Mouse (Mus musculus): Measurements from ENCODE around the gene Olfr456. TPM values are rescaled to one million over a fixed set of nuclear protein-coding genes. Genes with fewer than 3 reads are reported as not detected.

The Olfr456 gene
- total and polyA plus RNA-seq, 2 experiments from 2014 or later = not detected

DNA sequence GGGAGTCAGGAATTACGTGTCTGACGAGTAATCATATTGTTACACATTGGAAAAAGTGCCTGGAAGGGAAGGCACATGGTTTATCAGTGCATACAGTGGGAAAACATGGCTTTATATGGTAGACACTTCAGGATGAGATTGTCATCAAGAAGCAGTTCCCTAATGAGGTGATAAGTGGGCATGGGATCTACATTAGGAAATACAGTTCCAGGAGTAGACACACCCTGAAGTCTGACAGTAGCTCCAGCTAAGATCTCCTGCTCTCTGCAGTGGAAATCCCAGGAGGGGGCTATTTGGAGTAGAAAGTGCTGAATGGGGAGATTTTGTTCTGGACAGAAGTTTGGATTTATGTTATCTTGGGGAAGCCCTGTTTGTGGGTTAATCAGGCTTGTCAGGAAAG, 45.6 kb downstream of the Olfr456 start:
- DNase-seq (ENCODE audit: low spot score) (no peak), ATAC-seq (ENCODE audit: low FRiP score) (no peak)
- no peak overlapping the region for H3K4me2 ChIP-seq (ENCODE audit: low read depth, low read length, poor library complexity, severe bottlenecking)
- H3K27me3 ChIP-seq (ENCODE audit: insufficient read depth, low read length) = no peaks in the 10 kb centered on the region
- no peak overlapping the region for H3K4me3 ChIP-seq (ENCODE audit: low read depth, low read length)
- H3K27ac ChIP-seq (ENCODE audit: low read depth, low read length) = no peak overlapping the region
- TF ChIP-seq CTCF (IDR thresholded peaks at IDR 0.05) = no peak
- no peak overlapping the region for H3K9ac ChIP-seq (replicated peaks; ENCODE audit: low read length, poor library complexity, severe bottlenecking)
- H3K9me3 ChIP-seq (ENCODE audit: low read length) = no peaks in the 10 kb centered on the region
- H3K36me3 ChIP-seq (ENCODE audit: insufficient read depth, low read length) = no peaks in the 10 kb centered on the region
- 60% methylated on average over 2 of the region's 2 CpGs for WGBS
- no peaks in the 10 kb centered on the region for H3K4me1 ChIP-seq (ENCODE audit: insufficient read depth, low read length)

Other genes starting within 250 kb of the Olfr456 start
- gene Gstk1, start 241.3 kb downstream of the Olfr456 start, total RNA-seq (2014; rRNA removed) = 5.4 and 9.0 TPM in 2 replicates
- 10.4 and 12.3 TPM in 2 replicates for gene Gstk1, start 241.3 kb downstream of the Olfr456 start, polyA plus RNA-seq (2015; fragmentation: Nextera tagmentation; extraction: Ambion mirVana)
- gene Tmem139, start 225.2 kb downstream of the Olfr456 start, total RNA-seq (2014; rRNA removed) = not detected in 2 replicates
- 0.14 and 0.15 TPM in 2 replicates for gene Tmem139, start 225.2 kb downstream of the Olfr456 start, polyA plus RNA-seq (2015; fragmentation: Nextera tagmentation; extraction: Ambion mirVana)
- 42.6 and 50.7 TPM in 2 replicates for gene Casp2, start 222.2 kb downstream of the Olfr456 start, total RNA-seq (2014; rRNA removed)
- gene Casp2, start 222.2 kb downstream of the Olfr456 start, polyA plus RNA-seq (2015; fragmentation: Nextera tagmentation; extraction: Ambion mirVana) = 17.9 and 18.4 TPM in 2 replicates
- gene Clcn1, start 200.5 kb downstream of the Olfr456 start, total RNA-seq (2014; rRNA removed) = 1.2 and 2.4 TPM in 2 replicates
- gene Clcn1, start 200.5 kb downstream of the Olfr456 start, polyA plus RNA-seq (2015; fragmentation: Nextera tagmentation; extraction: Ambion mirVana) = 1.0 and 1.3 TPM in 2 replicates
- gene Fam131b, start 162.6 kb downstream of the Olfr456 start, total RNA-seq (2014; rRNA removed) = 55.6 and 59.6 TPM in 2 replicates
- 5.6 and 6.0 TPM in 2 replicates for gene Fam131b, start 162.6 kb downstream of the Olfr456 start, polyA plus RNA-seq (2015; fragmentation: Nextera tagmentation; extraction: Ambion mirVana)
- gene Zyx, start 137.6 kb downstream of the Olfr456 start, total RNA-seq (2014; rRNA removed) = 47.3 and 71.7 TPM in 2 replicates
- 60.5 and 62.7 TPM in 2 replicates for gene Zyx, start 137.6 kb downstream of the Olfr456 start, polyA plus RNA-seq (2015; fragmentation: Nextera tagmentation; extraction: Ambion mirVana)
- 0.71 and 1.1 TPM in 2 replicates for gene Epha1, start 113.9 kb downstream of the Olfr456 start, total RNA-seq (2014; rRNA removed)
- 0.58 and 0.74 TPM in 2 replicates for gene Epha1, start 113.9 kb downstream of the Olfr456 start, polyA plus RNA-seq (2015; fragmentation: Nextera tagmentation; extraction: Ambion mirVana)
- not detected in 2 replicates for gene Tas2r143, start 87.0 kb downstream of the Olfr456 start, total RNA-seq (2014; rRNA removed)
- not detected in 2 replicates for gene Tas2r143, start 87.0 kb downstream of the Olfr456 start, polyA plus RNA-seq (2015; fragmentation: Nextera tagmentation; extraction: Ambion mirVana)
- gene Tas2r135, start 81.8 kb downstream of the Olfr456 start, total RNA-seq (2014; rRNA removed) = not detected in 2 replicates
- not detected in 2 replicates for gene Tas2r135, start 81.8 kb downstream of the Olfr456 start, polyA plus RNA-seq (2015; fragmentation: Nextera tagmentation; extraction: Ambion mirVana)
- not detected in 2 replicates for gene Tas2r126, start 52.7 kb downstream of the Olfr456 start, total RNA-seq (2014; rRNA removed)
- not detected in 2 replicates for gene Tas2r126, start 52.7 kb downstream of the Olfr456 start, polyA plus RNA-seq (2015; fragmentation: Nextera tagmentation; extraction: Ambion mirVana)
- not detected in 2 replicates for gene Olfr458, start 22.0 kb downstream of the Olfr456 start, total RNA-seq (2014; rRNA removed)
- not detected in 2 replicates for gene Olfr458, start 22.0 kb downstream of the Olfr456 start, polyA plus RNA-seq (2015; fragmentation: Nextera tagmentation; extraction: Ambion mirVana)
- not detected in 2 replicates for gene Olfr457, start 10.9 kb downstream of the Olfr456 start, total RNA-seq (2014; rRNA removed)
- not detected in 2 replicates for gene Olfr457, start 10.9 kb downstream of the Olfr456 start, polyA plus RNA-seq (2015; fragmentation: Nextera tagmentation; extraction: Ambion mirVana)
- not detected in 2 replicates for gene Olfr455, start 60.4 kb upstream of the Olfr456 start, total RNA-seq (2014; rRNA removed)
- not detected in 2 replicates for gene Olfr455, start 60.4 kb upstream of the Olfr456 start, polyA plus RNA-seq (2015; fragmentation: Nextera tagmentation; extraction: Ambion mirVana)
- not detected in 2 replicates for gene Tcaf3, start 110.5 kb upstream of the Olfr456 start, total RNA-seq (2014; rRNA removed)
- gene Tcaf3, start 110.5 kb upstream of the Olfr456 start, polyA plus RNA-seq (2015; fragmentation: Nextera tagmentation; extraction: Ambion mirVana) = not detected in 2 replicates
- 3.1 and 4.7 TPM in 2 replicates for gene Tcaf2, start 158.0 kb upstream of the Olfr456 start, total RNA-seq (2014; rRNA removed)
- 1.5 and 1.8 TPM in 2 replicates for gene Tcaf2, start 158.0 kb upstream of the Olfr456 start, polyA plus RNA-seq (2015; fragmentation: Nextera tagmentation; extraction: Ambion mirVana)
- gene Tcaf1, start 222.9 kb upstream of the Olfr456 start, total RNA-seq (2014; rRNA removed) = 306 and 314 TPM in 2 replicates
- gene Tcaf1, start 222.9 kb upstream of the Olfr456 start, polyA plus RNA-seq (2015; fragmentation: Nextera tagmentation; extraction: Ambion mirVana) = 195 and 199 TPM in 2 replicates